Mouse (Mus musculus): ENCODE results near the gene Slco3a1.

GRCm38 (mm10) chr7:74552546-74552945 is 2.0 kb downstream of the Slco3a1 start:
- no peak for TF ChIP-seq POLR2A (IDR thresholded peaks at IDR 0.05; ENCODE audit: low read depth, low read length)
- no peak for TF ChIP-seq CTCF (IDR thresholded peaks at IDR 0.05; ENCODE audit: borderline replicate concordance, insufficient read depth, low read length)
